Mouse (Mus musculus): ENCODE results near the gene Rab11fip4.

GRCm38 (mm10) chr11:79593495-79593894, 2.5 kb downstream of the Rab11fip4 start:
- no peak for TF ChIP-seq CTCF (IDR thresholded peaks at IDR 0.05; ENCODE audit: low read depth)
- TF ChIP-seq EP300 (IDR thresholded peaks at IDR 0.05; ENCODE audit: low read depth) = no peak
